Mouse (Mus musculus) G1E (cell line): ENCODE results near the gene Hoxd13.

Experiments
- CTCF ChIP-seq: IDR thresholded peaks from 2 replicates; pipeline ENCODE4 v1.5.1; 2012; ENCODE audit warnings: low read depth, low read length, inconsistent platforms, mixed read lengths
- GATA1 ChIP-seq: IDR thresholded peaks from 2 replicates; pipeline ENCODE4 v1.6.1; 2012; ENCODE audit warnings: borderline replicate concordance, low read length, inconsistent platforms, mixed read lengths
- GATA2 ChIP-seq: IDR thresholded peaks from 2 replicates; pipeline ENCODE4 v1.6.1; 2012; ENCODE audit warnings: low read depth, low read length, inconsistent platforms, borderline replicate concordance
- POLR2AphosphoS5 ChIP-seq: IDR thresholded peaks from 2 replicates; pipeline ENCODE4 v1.6.1; 2012; ENCODE audit warnings: low read depth, low read length, inconsistent platforms; ENCODE audit not compliant: insufficient replicate concordance
- TAL1 ChIP-seq: conservative IDR thresholded peaks from 2 replicates; pipeline ENCODE4 v1.6.1; 2012; ENCODE audit warnings: low read depth, low read length, inconsistent platforms, mixed read lengths

DNA sequence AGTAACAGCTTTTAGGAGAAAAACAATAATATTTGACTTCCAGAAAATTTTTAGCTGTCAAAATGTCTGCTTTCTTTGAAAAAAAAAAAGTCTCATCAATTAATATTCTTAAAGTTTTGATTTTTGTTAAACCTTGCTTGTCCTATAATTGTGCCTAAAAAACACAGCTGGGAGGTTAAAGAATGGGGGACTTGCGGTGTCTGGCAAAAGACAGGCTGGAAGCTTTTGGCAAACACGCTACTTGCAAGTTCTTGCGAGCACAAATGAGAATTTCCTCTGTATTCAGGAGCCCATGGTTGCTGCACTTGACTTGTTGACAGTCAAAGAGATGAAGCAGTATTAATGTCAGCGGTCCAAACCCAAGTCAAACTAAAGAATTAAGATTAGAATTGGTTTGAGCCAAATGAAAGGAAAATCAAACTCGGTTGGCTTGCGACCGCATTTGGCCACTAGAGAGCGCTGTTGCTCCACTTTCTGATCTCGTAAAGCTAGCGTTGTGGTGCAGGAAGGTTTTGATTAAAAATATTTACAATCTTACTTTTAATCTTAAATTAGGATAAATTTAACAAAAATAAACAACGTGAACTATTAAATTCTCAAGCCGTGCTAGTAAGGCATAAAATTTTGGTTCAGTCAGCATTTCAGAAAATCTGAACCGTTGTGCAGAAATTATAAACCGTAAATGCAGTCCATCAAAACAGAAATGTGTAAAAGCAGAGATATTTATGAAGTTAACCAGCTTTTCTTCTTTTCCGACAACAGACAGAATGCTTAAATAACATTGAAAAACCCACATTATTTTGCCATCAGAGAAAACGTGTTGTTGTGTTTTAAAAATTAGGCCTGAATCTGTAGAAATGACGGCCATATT lies 34.1 kb downstream of the Hoxd13 start:
- peak; percentile 44 for TF ChIP-seq CTCF
- no peak for TF ChIP-seq POLR2AphosphoS5
- TF ChIP-seq GATA1, result no peak
- TF ChIP-seq TAL1, result no peak
- TF ChIP-seq GATA2, result no peak
